Mouse (Mus musculus) midbrain, embryonic 13.5 days (tissue): Measurements from ENCODE around the gene Tnfrsf22. TPM values are rescaled to one million over a fixed set of nuclear protein-coding genes. Genes with fewer than 3 reads are reported as not detected.
"Not testable (repeated sequence)": the region's sequence is repeated elsewhere in the genome, so short reads cannot be mapped to it uniquely, and the experiment has no call there.

Source experiments
- ATAC-seq: fragments of 200-750 bp; cut with Nextera tagmentation; 2 replicates; pipeline ENCODE4 v1.8.0; 2017; ENCODE audit warnings: mild to moderate bottlenecking, moderate TSS enrichment, moderate library complexity
- H3K27ac ChIP-seq: fragments of 300-500 bp; sonication (generic); 2 replicates; pipeline ENCODE4 v1.5.1; 2015; ENCODE audit warnings: inconsistent platforms, mild to moderate bottlenecking, moderate library complexity
- H3K27me3 ChIP-seq: fragments of 300-500 bp; sonication (generic); 2 replicates; pipeline ENCODE4 v1.6.1; 2015; ENCODE audit warnings: mild to moderate bottlenecking, inconsistent platforms
- H3K36me3 ChIP-seq: fragments of 300-500 bp; sonication (generic); 2 replicates; pipeline ENCODE4 v1.6.1; 2015; ENCODE audit warnings: mild to moderate bottlenecking, inconsistent platforms
- H3K4me1 ChIP-seq: fragments of 300-500 bp; sonication (generic); replicated peaks from 2 replicates; pipeline ENCODE4 v1.6.1; 2015; ENCODE audit warnings: inconsistent platforms
- H3K4me2 ChIP-seq: fragments of 300-500 bp; sonication (generic); replicated peaks from 2 replicates; pipeline ENCODE4 v1.6.1; 2015; ENCODE audit warnings: moderate library complexity, mild to moderate bottlenecking, inconsistent platforms
- H3K4me3 ChIP-seq: fragments of 300-500 bp; sonication (generic); replicated peaks from 2 replicates; pipeline ENCODE4 v1.5.1; 2015; ENCODE audit warnings: mild to moderate bottlenecking, inconsistent platforms
- H3K9ac ChIP-seq: fragments of 300-500 bp; sonication (generic); replicated peaks from 2 replicates; pipeline ENCODE4 v1.6.1; 2015; ENCODE audit warnings: mild to moderate bottlenecking, inconsistent platforms
- H3K9me3 ChIP-seq: fragments of 300-500 bp; sonication (generic); 2 replicates; pipeline ENCODE4 v1.6.1; 2016; ENCODE audit warnings: mild to moderate bottlenecking, inconsistent platforms
- WGBS: fragments of 180-500 bp; shearing (Covaris S2); methylation state at CpG from one replicate; pipeline ENCODE4 v1.1.7; 2015; 5-methylcytosine and 5-hydroxymethylcytosine counted together
- polyA plus RNA-seq: library from polyadenylated mRNA; unstranded; fragments of >200 nt; fragmentation: Nextera tagmentation; extraction: Ambion mirVana; gene quantifications from 2 replicates; pipeline ENCODE4 v1.2.1, GENCODE M21; 2015

The Tnfrsf22 gene
- polyA plus RNA-seq, 1 experiment from 2014 or later = 3.9 TPM

DNA sequence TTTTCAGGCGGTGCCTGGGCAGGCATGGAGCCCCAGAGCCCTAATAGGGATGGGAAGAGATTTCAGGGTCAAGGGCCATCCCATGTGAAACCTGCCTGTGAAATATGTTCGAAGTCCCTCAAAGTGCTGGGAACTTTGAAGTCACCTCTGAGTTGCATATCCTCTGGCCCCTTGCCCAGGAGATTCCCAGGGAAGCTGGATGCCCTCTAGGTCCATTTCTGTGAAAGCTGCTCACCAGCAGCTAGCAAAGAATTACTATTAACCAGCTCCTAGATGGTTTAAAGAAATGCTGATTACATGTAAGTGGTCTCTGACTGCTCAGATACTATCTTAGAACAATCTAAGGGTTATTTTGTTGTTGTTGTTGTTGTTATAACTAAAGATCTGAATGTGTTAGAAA is 35.1 kb upstream of the Tnfrsf22 start:
- 91% methylated on average over 2 of the region's 2 CpGs for WGBS
- not testable (repeated sequence) for ATAC-seq

DNA sequence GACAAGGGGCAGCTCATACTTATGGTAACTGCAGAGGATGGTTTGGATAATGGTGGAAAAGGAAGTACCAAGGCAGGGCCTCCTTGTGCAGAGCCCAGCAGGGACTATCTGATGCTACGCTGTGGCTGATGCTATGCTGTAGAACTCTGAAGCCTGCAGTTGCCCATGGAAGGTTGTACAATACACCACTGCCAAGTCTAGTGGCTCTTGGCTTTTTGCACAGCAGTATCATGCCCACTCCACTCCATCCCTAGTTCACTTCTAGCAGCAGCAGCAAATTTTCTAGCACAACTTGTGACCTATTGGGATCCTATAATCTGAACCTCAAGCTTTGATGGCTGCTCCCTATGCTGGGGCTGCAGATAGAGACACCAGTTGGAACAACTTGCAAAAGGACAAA is 32.1 kb upstream of the Tnfrsf22 start:
- no peak for ATAC-seq
- no peaks in the 10 kb centered on the region for H3K9me3 ChIP-seq
- WGBS = 69% methylated on average over 1 of the region's 1 CpGs

More for the DNA sequence above, 35.1 kb upstream of the Tnfrsf22 start:
- H3K9ac ChIP-seq, H3K9me3 ChIP-seq, H3K27ac ChIP-seq, H3K4me2 ChIP-seq, H3K4me3 ChIP-seq, H3K4me1 ChIP-seq, H3K27me3 ChIP-seq: not testable (repeated sequence)
- H3K36me3 ChIP-seq = peaks cover 18% of the 10 kb centered on the region

DNA sequence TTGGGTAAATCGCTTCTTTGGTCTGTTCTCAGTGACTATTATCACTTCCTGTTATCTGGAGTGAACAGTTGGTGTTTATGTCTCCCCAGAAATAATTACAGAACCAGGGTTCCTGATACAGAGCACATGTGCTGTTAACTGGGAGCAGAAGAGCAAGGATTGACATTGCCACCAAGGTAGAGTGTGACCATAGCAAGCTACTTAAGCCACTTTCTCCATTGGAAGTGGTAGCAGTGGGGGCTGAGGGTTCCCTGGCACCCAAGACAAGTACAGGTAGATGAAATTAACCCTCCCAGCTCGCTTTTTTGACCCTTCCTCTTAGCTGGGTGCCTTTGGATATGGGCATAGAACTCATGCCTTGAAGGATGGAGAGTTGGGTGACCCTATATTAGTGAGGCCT is 31.4 kb upstream of the Tnfrsf22 start:
- H3K9ac ChIP-seq, ATAC-seq, H3K27ac ChIP-seq, H3K4me1 ChIP-seq, H3K4me3 ChIP-seq, H3K9me3 ChIP-seq, H3K27me3 ChIP-seq, H3K4me2 ChIP-seq, H3K36me3 ChIP-seq: not testable (repeated sequence)
- 57% methylated on average over 2 of the region's 2 CpGs for WGBS

More for the DNA sequence above, 32.1 kb upstream of the Tnfrsf22 start:
- H3K4me2 ChIP-seq = no peak overlapping the region
- H3K36me3 ChIP-seq = no peaks in the 10 kb centered on the region
- no peak overlapping the region for H3K4me3 ChIP-seq
- peaks cover 3% of the 10 kb centered on the region; the same call in 1 of the 2 replicates for H3K27me3 ChIP-seq
- H3K27ac ChIP-seq = no peak overlapping the region
- no peak overlapping the region for H3K9ac ChIP-seq
- H3K4me1 ChIP-seq = peaks cover 8% of the 10 kb centered on the region

DNA sequence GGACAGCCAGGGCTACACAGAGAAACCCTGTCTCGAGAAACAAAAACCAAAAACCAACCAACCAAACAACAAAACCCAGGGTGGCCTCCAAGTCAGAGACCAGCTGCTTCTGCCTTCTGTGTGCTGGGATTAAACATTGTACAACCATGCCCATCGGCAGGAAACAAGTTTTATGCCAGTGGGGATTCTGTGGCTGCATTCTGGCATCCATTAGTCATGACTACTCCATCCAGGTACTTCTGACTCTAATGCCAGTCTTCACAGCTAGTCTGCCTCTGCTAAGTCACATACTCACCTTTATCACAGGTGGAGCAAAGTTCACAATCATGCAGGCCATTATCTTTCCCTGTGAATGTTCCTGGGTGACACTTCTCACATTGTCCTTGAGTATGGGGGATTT is 30.2 kb upstream of the Tnfrsf22 start:
- not testable (repeated sequence) for H3K9me3 ChIP-seq, H3K9ac ChIP-seq, ATAC-seq, H3K27me3 ChIP-seq, H3K27ac ChIP-seq, H3K36me3 ChIP-seq, H3K4me1 ChIP-seq, H3K4me3 ChIP-seq, H3K4me2 ChIP-seq
- 83% methylated on average over 2 of the region's 2 CpGs for WGBS

DNA sequence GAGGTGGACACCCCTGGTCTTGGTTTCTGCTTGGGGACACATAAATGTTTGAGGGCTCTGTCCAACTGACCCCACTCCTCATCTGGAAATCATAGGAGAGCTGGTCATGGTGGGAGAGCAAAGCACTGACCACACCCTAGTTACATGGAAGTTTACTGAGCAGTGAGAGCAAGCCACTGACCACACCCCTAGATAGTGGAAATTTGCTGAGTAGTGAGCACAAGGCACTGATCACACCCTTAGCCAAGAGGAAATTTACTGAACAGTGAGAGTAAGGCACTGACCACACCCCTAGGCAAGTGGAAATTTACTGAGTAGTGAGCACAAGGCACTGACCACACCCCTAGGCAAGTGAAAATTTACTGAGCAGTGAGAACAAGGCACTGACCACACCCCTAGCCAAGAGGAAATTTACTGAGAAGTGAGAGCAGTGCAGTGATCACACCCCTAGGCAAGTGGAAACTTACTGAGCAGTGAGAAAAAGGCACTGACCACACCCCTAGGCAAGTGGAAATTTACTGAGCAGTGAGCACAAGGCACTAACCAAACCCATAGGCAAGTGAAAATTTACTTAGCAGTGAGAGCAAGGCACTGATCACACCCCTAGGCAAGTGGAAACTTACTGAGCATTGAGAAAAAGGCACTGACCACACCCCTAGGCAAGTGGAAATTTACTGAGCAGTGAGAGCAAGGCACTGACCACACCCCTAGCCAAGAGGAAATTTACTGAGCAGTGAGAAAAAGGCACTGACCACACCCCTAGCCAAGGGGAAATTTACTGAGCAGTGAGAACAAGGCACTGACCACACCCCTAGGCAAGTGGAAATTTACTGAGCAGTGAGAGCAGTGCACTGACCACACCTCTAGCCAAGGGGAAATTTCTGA is 17.2 kb upstream of the Tnfrsf22 start:
- no peak for ATAC-seq
- H3K4me1 ChIP-seq = no peaks in the 10 kb centered on the region
- H3K9me3 ChIP-seq = no peaks in the 10 kb centered on the region
- H3K9ac ChIP-seq = no peak overlapping the region
- H3K4me2 ChIP-seq = no peak overlapping the region
- H3K36me3 ChIP-seq = no peaks in the 10 kb centered on the region
- no peak overlapping the region for H3K4me3 ChIP-seq
- no peak overlapping the region for H3K27ac ChIP-seq
- no peaks in the 10 kb centered on the region for H3K27me3 ChIP-seq

DNA sequence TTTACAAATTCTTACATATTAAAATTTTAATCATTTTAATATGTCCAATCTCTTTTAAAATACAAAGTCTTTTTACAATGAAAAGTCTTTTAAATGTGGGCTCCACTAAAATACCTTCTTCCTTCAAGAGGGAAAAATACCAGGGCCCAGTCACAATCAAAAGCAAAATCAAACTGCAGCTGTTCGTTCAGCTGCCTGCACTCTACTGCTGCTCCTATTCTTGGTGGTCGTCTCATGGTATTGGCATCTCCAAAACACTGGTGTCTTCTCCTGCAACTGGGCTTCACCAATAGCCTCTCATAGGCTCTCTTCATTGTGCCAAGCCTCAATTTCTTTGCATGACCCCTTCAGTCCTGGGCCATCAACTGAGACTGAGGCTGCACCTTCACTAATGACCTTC is 14.0 kb upstream of the Tnfrsf22 start:
- H3K9me3 ChIP-seq = no peaks in the 10 kb centered on the region
- H3K4me2 ChIP-seq = no peak overlapping the region
- H3K27ac ChIP-seq = no peak overlapping the region
- H3K4me1 ChIP-seq = no peaks in the 10 kb centered on the region
- no peak overlapping the region for H3K9ac ChIP-seq
- 80% methylated on average over 2 of the region's 2 CpGs for WGBS
- H3K36me3 ChIP-seq = no peaks in the 10 kb centered on the region
- H3K4me3 ChIP-seq = no peak overlapping the region
- no peaks in the 10 kb centered on the region for H3K27me3 ChIP-seq
- ATAC-seq = no peak

DNA sequence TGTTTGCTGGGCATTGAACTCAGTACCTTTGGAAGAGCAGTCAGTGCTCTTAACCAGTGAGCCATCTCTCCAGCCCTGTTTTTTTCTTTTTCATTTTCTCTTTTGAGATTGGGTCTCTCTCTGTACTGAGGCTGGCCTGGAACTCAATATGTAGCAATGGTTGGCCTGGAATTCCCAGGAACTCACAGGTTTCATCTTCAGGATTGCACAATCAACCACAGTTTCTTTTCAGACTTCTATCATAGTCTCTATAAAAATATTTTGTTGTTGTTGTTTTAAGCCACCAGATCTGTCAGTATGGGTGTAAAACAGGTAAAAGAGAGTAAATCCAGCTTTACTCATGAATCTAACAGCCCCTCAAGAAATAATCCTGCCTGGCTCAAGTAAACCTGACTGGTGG is 11.3 kb upstream of the Tnfrsf22 start:
- no peaks in the 10 kb centered on the region for H3K36me3 ChIP-seq
- no peak overlapping the region for H3K9ac ChIP-seq
- no peaks in the 10 kb centered on the region for H3K4me1 ChIP-seq
- no peak overlapping the region for H3K4me3 ChIP-seq
- no peaks in the 10 kb centered on the region for H3K9me3 ChIP-seq
- no peak overlapping the region for H3K27ac ChIP-seq
- no peaks in the 10 kb centered on the region for H3K27me3 ChIP-seq
- ATAC-seq = no peak
- H3K4me2 ChIP-seq = no peak overlapping the region

DNA sequence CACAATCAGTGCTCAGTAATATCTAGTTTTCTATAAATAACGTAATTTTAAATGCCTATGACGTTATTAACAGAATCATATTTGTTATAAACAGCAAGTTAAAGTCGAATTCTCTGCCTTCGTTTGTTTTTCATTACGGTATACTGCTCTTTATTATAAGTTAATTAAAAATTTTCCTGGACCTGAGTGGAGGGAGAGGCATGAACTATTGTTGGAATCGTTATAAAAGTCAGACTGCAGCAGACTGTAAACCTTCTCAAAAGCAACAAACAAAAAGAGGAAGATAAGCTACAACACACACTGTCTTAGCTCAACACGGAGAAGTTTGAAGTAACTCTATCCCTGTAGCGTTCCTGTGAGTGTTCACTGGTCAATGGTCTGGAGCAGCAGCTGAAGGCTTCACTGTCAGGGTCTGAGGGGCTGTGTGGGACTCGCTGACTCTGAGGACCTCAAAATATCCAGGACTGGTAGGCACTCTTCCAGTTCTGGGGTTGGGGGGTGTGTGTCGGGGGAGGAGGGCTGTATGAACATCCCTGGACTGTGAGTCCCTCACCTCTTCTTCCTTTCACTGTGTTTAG is 397 bp upstream of the Tnfrsf22 start:
- 53% methylated on average over 10 of the region's 10 CpGs for WGBS
- Histone ChIP-seq H3K4me2 (peak overlapping the region; percentile 73), H3K4me3 (peak overlapping the region; percentile 70; the same call in 1 of the 2 replicates)
- not testable (repeated sequence) for H3K9me3 ChIP-seq, H3K36me3 ChIP-seq, H3K4me1 ChIP-seq, H3K9ac ChIP-seq, H3K27me3 ChIP-seq, H3K27ac ChIP-seq
- peak; percentile 46; the same call in 1 of the 2 replicates for ATAC-seq

DNA sequence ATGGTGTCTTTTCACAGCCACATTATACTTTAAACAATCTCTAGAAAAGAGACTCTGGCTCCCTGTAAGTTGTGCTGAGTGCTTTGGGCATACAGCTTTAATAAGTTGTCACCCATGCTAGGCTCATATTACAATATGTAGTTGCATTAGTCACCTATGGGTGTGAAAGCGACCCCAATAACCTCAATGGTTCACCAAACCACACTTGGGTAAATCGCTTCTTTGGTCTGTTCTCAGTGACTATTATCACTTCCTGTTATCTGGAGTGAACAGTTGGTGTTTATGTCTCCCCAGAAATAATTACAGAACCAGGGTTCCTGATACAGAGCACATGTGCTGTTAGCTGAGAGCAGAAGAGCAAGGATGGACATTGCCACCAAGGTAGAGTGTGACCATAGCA is 5.5 kb downstream of the Tnfrsf22 start:
- not testable (repeated sequence) for H3K27me3 ChIP-seq, H3K4me2 ChIP-seq, H3K4me3 ChIP-seq, ATAC-seq, H3K9me3 ChIP-seq, H3K36me3 ChIP-seq, H3K4me1 ChIP-seq, H3K9ac ChIP-seq, H3K27ac ChIP-seq
- WGBS = 94% methylated on average over 2 of the region's 2 CpGs

DNA sequence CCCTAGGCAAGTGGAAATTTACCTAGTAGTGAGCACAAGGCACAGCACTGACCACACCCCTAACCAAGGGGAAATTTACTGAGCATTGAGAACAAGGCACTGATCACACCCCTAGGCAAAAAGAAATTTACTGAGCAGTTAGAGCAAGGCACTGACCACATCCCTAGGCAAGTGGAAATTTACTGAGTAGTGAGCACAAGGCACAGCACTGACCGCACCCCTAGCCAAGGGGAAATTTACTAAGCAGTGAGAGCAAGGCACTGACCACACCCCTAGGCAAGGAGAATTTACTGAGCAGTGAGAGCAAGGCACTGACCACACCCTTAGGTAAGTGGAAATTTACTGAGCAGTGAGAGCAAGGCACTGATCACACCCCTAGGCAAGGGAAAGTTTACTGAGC is 12.8 kb downstream of the Tnfrsf22 start:
- no peaks in the 10 kb centered on the region for H3K9me3 ChIP-seq
- ATAC-seq = no peak
- 93% methylated on average over 1 of the region's 1 CpGs for WGBS
- no peak overlapping the region for H3K27ac ChIP-seq
- H3K27me3 ChIP-seq = no peaks in the 10 kb centered on the region
- H3K4me3 ChIP-seq = no peak overlapping the region
- H3K36me3 ChIP-seq = no peaks in the 10 kb centered on the region
- no peaks in the 10 kb centered on the region for H3K4me1 ChIP-seq
- H3K4me2 ChIP-seq = no peak overlapping the region
- no peak overlapping the region for H3K9ac ChIP-seq

DNA sequence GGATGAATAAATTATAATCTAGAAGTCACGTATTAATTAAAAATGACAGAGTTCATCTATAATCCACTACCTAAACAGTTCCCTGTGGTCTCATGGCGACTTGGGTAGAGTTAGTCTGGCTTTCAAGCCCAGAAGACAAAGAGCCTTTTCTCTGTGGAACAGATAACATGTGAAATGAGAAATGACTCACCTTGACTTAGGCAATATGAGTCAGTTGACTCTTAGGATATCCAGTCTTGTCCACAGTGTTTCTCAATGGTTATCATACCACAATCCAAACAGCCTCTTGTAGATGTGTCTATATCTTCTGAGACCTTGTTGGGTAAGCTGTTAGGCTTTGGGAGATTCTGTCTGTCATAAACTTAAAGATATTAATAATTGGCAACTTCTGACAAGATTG is 18.0 kb downstream of the Tnfrsf22 start:
- 74% methylated on average over 2 of the region's 2 CpGs for WGBS
- Histone ChIP-seq H3K9ac (no peak overlapping the region), H3K4me2 (no peak overlapping the region), H3K9me3 (no peaks in the 10 kb centered on the region), H3K4me3 (no peak overlapping the region), H3K4me1 (no peaks in the 10 kb centered on the region), H3K27me3 (no peaks in the 10 kb centered on the region), H3K27ac (no peak overlapping the region), H3K36me3 (no peaks in the 10 kb centered on the region)
- no peak for ATAC-seq

DNA sequence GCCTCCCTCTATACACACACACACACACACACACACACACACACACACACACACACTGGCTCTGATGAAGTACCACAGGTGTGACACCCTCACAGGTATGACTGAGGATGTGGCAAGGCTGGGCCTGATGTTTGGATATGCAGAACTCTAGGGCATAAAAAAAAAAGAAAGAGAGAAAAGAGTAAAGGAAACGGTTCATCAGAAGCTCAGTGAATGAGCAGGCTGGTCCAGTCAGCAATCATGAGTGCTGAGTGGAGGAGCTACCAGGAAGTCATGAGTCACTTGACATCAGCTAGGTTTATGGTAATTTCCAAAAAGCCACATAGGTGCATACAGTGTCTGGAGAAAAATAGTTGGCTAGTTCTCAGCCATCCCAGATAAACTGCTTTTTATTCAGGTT is 20.0 kb downstream of the Tnfrsf22 start:
- Histone ChIP-seq H3K27me3 (no peaks in the 10 kb centered on the region), H3K9ac (no peak overlapping the region), H3K27ac (no peak overlapping the region), H3K9me3 (no peaks in the 10 kb centered on the region), H3K36me3 (no peaks in the 10 kb centered on the region), H3K4me2 (no peak overlapping the region), H3K4me3 (no peak overlapping the region), H3K4me1 (no peaks in the 10 kb centered on the region)
- no peak for ATAC-seq
- WGBS = 44% methylated on average over 1 of the region's 1 CpGs

DNA sequence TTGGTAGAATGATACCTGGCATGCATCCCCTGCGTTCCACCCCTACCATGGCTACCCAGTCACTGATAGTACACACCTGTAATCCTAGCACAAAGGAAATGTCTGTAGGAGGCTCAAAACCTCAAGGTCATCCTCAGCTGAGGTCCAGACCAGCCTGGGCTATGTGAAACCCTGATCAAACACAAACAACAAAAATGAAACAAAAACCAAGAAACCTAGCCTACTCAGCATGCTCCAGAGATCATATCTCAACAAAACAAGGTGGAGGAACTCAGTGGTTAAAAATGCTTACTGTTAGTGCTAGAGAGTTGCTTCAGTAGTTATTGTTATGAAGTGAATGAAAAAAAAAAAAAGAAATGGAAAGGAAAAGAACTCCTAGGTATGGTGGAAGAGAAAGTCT is 20.9 kb downstream of the Tnfrsf22 start, which contains the start of gene Tnfrsf26:
Gene Tnfrsf26, minus strand, starts transcription at position 183 of the 400 bp plus-strand sequence.
- WGBS = 94% methylated on average over 1 of the region's 1 CpGs
- Histone ChIP-seq H3K4me3 (no peak within 1 kb of the TSS), H3K27ac (no peak within 1 kb of the TSS), H3K27me3 (no peaks in the 10 kb centered on the region), H3K9ac (no peak within 1 kb of the TSS), H3K36me3 (no peaks in the 10 kb centered on the region), H3K4me1 (no peaks in the 10 kb centered on the region), H3K9me3 (no peaks in the 10 kb centered on the region), H3K4me2 (no peak within 1 kb of the TSS)
- no peak for ATAC-seq
